Mouse (Mus musculus): Measurements from ENCODE around the gene Mgmt. TPM values are rescaled to one million over a fixed set of nuclear protein-coding genes. Genes with fewer than 3 reads are reported as not detected.

Gene Mgmt
- polyA plus RNA-seq, 2 experiments, result 1.3 to 3.4 TPM

DNA sequence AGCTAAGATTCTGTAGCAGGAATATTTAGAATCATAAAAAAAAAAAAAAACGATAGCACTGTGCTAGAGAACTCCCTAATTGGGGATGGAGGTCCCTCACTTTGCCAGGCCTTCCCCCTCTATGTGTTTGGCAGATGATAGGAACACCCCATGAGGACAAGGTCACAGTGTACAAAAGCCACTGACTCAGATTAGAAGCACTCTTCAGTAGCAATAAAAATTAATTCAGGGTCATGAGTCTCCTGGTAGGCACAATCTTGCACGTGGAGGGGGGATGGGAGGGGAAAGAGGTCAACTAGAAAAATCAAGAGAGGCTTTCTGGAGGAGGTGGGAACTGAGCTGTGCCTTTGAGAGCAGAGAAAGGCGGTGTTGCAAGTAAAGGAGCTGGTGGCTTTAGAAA lies 247.0 kb downstream of the Mgmt start:
- Histone ChIP-seq H3K36me3 (replicated peaks; ENCODE audit: control insufficient read depth, insufficient read depth, low read depth) (no peaks in the 10 kb centered on the region), H3K4me1 (replicated peaks; ENCODE audit: control insufficient read depth in 2 of 2, insufficient read depth in 2 of 2, low read length in 1 of 2) (no peaks in the 10 kb centered on the region), H3K4me2 (ENCODE audit: low read depth) (no peak overlapping the region), H3K9ac (replicated peaks) (no peak overlapping the region), H3K27ac (no peak overlapping the region), H3K27me3 (ENCODE audit: control insufficient read depth, insufficient read depth, low read length) (no peaks in the 10 kb centered on the region), H3K4me3 (ENCODE audit: insufficient read depth in 1 of 2, low read depth in 2 of 2, low read length in 2 of 2) (no peak overlapping the region), H3K9me3 (ENCODE audit: control insufficient read depth, low read length) (no peaks in the 10 kb centered on the region)
- 35% methylated on average over 3 of the region's 3 CpGs for WGBS (ENCODE audit: insufficient replicate concordance)
- ATAC-seq (ENCODE audit: insufficient read depth) (no peak), DNase-seq (ENCODE audit: low read depth in 3 of 3, low spot score in 3 of 3) (no peak)
- TF ChIP-seq CTCF (IDR thresholded peaks at IDR 0.05; ENCODE audit: low read depth), result no peak
- no peak for TF ChIP-seq EP300 (IDR thresholded peaks at IDR 0.05; ENCODE audit: low read depth)

DNA sequence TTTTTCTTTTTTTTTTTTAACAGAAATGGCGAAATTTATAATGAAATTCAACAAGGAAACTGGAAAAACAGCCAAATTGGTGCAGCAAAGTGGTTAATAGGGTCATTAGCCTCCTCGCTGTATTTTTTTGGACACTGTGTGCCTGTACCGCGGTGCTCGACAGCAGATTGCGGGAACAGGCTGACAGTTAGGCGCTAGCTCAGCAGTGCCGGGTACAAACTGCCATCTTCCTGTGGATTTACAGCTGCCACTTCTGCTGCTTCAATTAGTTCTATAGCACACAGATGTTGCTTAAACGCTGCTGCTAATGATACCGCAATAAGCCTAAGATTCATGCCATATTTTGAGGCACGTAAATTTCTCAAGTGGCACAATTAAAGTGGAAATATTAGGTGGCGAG lies 252.7 kb downstream of the Mgmt start:
- Histone ChIP-seq H3K4me3 (ENCODE audit: insufficient read depth in 1 of 2, low read depth in 2 of 2, low read length in 2 of 2) (no peak overlapping the region), H3K36me3 (replicated peaks; ENCODE audit: control insufficient read depth, insufficient read depth, low read depth) (no peaks in the 10 kb centered on the region), H3K27me3 (ENCODE audit: control insufficient read depth, insufficient read depth, low read length) (no peaks in the 10 kb centered on the region), H3K4me1 (replicated peaks; ENCODE audit: control insufficient read depth in 2 of 2, insufficient read depth in 2 of 2, low read length in 1 of 2) (no peaks in the 10 kb centered on the region), H3K9me3 (ENCODE audit: control insufficient read depth, low read length) (no peaks in the 10 kb centered on the region), H3K4me2 (ENCODE audit: low read depth) (no peak overlapping the region), H3K9ac (replicated peaks) (no peak overlapping the region), H3K27ac (no peak overlapping the region)
- ATAC-seq (ENCODE audit: insufficient read depth), result no peak
- TF ChIP-seq EP300 (IDR thresholded peaks at IDR 0.05; ENCODE audit: low read depth), result no peak
- TF ChIP-seq CTCF (IDR thresholded peaks at IDR 0.05; ENCODE audit: low read depth), result no peak
- no peak for DNase-seq (ENCODE audit: low read depth in 3 of 3, low spot score in 3 of 3)
- 71% methylated on average over 12 of the region's 12 CpGs for WGBS (ENCODE audit: insufficient replicate concordance)

DNA sequence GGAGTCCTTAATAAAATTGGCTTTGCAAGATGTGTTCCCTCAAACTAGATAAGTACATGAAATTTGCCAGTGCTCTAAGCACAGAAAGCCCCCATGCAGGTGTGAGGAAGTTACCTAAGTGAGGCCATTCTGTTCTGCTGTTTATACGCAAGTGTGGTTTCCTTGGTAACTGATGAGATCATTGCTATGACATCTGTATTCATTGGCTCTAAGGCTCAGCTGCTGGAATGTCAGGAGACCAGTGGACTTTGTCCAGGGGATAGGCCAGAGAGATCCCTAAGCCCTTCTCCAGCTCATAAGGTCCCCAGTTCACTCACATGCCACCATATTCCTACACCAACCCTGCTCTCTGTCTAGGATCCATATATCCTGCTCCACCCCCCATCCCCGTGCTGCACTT lies 257.4 kb downstream of the Mgmt start:
- Histone ChIP-seq H3K4me2 (ENCODE audit: low read depth) (no peak overlapping the region), H3K9me3 (ENCODE audit: control insufficient read depth, low read length) (no peaks in the 10 kb centered on the region), H3K36me3 (replicated peaks; ENCODE audit: control insufficient read depth, insufficient read depth, low read depth) (no peaks in the 10 kb centered on the region), H3K27me3 (ENCODE audit: control insufficient read depth, insufficient read depth, low read length) (no peaks in the 10 kb centered on the region), H3K27ac (no peak overlapping the region), H3K4me3 (ENCODE audit: insufficient read depth in 1 of 2, low read depth in 2 of 2, low read length in 2 of 2) (no peak overlapping the region), H3K4me1 (replicated peaks; ENCODE audit: control insufficient read depth in 2 of 2, insufficient read depth in 2 of 2, low read length in 1 of 2) (no peaks in the 10 kb centered on the region), H3K9ac (replicated peaks) (no peak overlapping the region)
- ATAC-seq (ENCODE audit: insufficient read depth) (no peak), DNase-seq (ENCODE audit: low read depth in 3 of 3, low spot score in 3 of 3) (no peak)
- TF ChIP-seq EP300 (IDR thresholded peaks at IDR 0.05; ENCODE audit: low read depth) (no peak), CTCF (IDR thresholded peaks at IDR 0.05; ENCODE audit: low read depth) (no peak)
- WGBS (ENCODE audit: insufficient replicate concordance), result 65% methylated on average over 2 of the region's 2 CpGs

DNA sequence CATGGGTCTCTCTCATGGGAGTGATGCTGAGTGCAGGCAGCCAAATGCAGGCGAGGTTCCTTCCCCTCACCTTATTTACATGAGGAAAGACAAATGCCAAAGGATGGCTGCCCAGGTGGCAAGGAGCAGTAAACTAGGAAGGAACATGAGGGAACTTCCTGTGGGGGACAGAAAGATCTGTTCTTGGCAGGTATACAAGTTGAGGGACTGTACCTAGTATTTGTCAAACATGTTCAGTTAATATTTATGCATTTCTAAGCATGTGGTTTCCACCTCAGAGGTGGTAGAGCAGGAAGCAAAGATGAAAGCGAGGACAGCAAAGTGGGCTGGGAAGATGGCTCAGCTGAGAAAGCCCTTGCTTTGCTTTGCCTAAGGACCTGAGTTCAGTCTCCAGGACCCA lies 260.2 kb downstream of the Mgmt start:
- WGBS (ENCODE audit: insufficient replicate concordance), result 54% methylated on average over 2 of the region's 2 CpGs
- Histone ChIP-seq H3K4me3 (ENCODE audit: insufficient read depth in 1 of 2, low read depth in 2 of 2, low read length in 2 of 2) (no peak overlapping the region), H3K4me1 (replicated peaks; ENCODE audit: control insufficient read depth in 2 of 2, insufficient read depth in 2 of 2, low read length in 1 of 2) (no peaks in the 10 kb centered on the region), H3K4me2 (ENCODE audit: low read depth) (no peak overlapping the region), H3K36me3 (replicated peaks; ENCODE audit: control insufficient read depth, insufficient read depth, low read depth) (no peaks in the 10 kb centered on the region), H3K27me3 (ENCODE audit: control insufficient read depth, insufficient read depth, low read length) (no peaks in the 10 kb centered on the region), H3K9me3 (ENCODE audit: control insufficient read depth, low read length) (no peaks in the 10 kb centered on the region), H3K9ac (replicated peaks) (no peak overlapping the region), H3K27ac (no peak overlapping the region)
- no peak for DNase-seq (ENCODE audit: low read depth in 3 of 3, low spot score in 3 of 3)
- TF ChIP-seq CTCF (IDR thresholded peaks at IDR 0.05; ENCODE audit: low read depth) (no peak), EP300 (IDR thresholded peaks at IDR 0.05; ENCODE audit: low read depth) (no peak)
- no peak for ATAC-seq (ENCODE audit: insufficient read depth)

DNA sequence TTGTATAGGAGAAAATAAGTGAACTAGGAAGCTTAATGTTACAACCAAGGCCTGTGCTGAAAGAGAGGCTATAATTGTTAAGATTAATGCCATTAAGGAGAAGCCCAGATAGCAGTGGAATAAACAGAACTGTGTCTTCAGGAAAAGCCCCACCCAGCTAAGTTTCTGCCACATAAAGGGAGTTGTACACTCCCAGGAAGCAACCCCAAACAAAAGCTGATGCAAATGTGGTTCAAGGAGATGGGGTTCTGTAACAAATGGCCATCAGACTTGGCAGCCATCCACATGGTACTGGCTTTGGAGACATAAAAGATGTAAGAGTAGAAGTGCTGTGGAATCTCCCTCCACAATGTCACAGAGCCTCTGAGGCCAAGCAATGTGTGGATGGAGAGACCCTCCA lies 264.7 kb downstream of the Mgmt start:
- H3K27ac ChIP-seq, result no peak overlapping the region
- no peaks in the 10 kb centered on the region for H3K36me3 ChIP-seq (replicated peaks; ENCODE audit: control insufficient read depth, insufficient read depth, low read depth)
- no peak for DNase-seq (ENCODE audit: low read depth in 3 of 3, low spot score in 3 of 3)
- ATAC-seq (ENCODE audit: insufficient read depth), result no peak
- no peaks in the 10 kb centered on the region for H3K4me1 ChIP-seq (replicated peaks; ENCODE audit: control insufficient read depth in 2 of 2, insufficient read depth in 2 of 2, low read length in 1 of 2)
- TF ChIP-seq EP300 (IDR thresholded peaks at IDR 0.05; ENCODE audit: low read depth) (no peak), CTCF (IDR thresholded peaks at IDR 0.05; ENCODE audit: low read depth) (no peak)
- no peak overlapping the region for H3K9ac ChIP-seq (replicated peaks)
- no peak overlapping the region for H3K4me2 ChIP-seq (ENCODE audit: low read depth)
- no peaks in the 10 kb centered on the region for H3K9me3 ChIP-seq (ENCODE audit: control insufficient read depth, low read length)
- no peaks in the 10 kb centered on the region for H3K27me3 ChIP-seq (ENCODE audit: control insufficient read depth, insufficient read depth, low read length)
- H3K4me3 ChIP-seq (ENCODE audit: insufficient read depth in 1 of 2, low read depth in 2 of 2, low read length in 2 of 2), result no peak overlapping the region

DNA sequence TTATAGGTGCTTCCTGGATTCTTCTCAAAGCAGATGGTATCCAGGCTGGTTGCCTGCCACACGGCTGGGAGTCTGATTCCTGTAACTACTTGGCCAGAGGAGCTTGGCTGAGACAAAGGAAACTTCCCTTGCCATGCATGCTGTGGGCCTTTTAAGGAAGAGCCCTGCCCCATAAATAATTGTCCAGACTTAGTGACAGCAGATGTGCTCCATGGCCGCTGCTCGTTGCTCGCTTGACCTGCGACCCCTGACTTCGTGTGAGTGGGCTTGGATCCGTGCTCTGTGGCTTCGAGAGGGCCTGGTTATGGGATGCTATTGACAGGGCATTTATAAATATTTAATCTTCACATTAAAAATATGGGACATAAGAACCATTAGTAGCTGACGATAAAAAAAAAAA lies 277.9 kb downstream of the Mgmt start:
- DNase-seq (ENCODE audit: low read depth in 3 of 3, low spot score in 3 of 3) (no peak), ATAC-seq (ENCODE audit: insufficient read depth) (no peak)
- no peaks in the 10 kb centered on the region for H3K4me1 ChIP-seq (replicated peaks; ENCODE audit: control insufficient read depth in 2 of 2, insufficient read depth in 2 of 2, low read length in 1 of 2)
- TF ChIP-seq CTCF (IDR thresholded peaks at IDR 0.05; ENCODE audit: low read depth) (no peak), EP300 (IDR thresholded peaks at IDR 0.05; ENCODE audit: low read depth) (no peak)
- no peaks in the 10 kb centered on the region for H3K36me3 ChIP-seq (replicated peaks; ENCODE audit: control insufficient read depth, insufficient read depth, low read depth)
- no peaks in the 10 kb centered on the region for H3K27me3 ChIP-seq (ENCODE audit: control insufficient read depth, insufficient read depth, low read length)
- no peak overlapping the region for H3K9ac ChIP-seq (replicated peaks)
- H3K4me3 ChIP-seq (ENCODE audit: insufficient read depth in 1 of 2, low read depth in 2 of 2, low read length in 2 of 2), result no peak overlapping the region
- H3K9me3 ChIP-seq (ENCODE audit: control insufficient read depth, low read length), result no peaks in the 10 kb centered on the region
- WGBS (ENCODE audit: insufficient replicate concordance), result 52% methylated on average over 9 of the region's 9 CpGs
- H3K4me2 ChIP-seq (ENCODE audit: low read depth), result no peak overlapping the region
- no peak overlapping the region for H3K27ac ChIP-seq
